Mouse (Mus musculus) telencephalon, adult 2 months (tissue): ENCODE data around the gene Ano1.

Experiments
- DNase-seq: peaks from one replicate; pipeline ENCODE4 v3.0.0-alpha.2; 2011; ENCODE audit warnings: low read depth, low spot score

Ano1 gene

GRCm38 (mm10) chr7:144585648-144586047, 166.1 kb downstream of the Ano1 start:
- no peak for DNase-seq

- peak; percentile 46 for DNase-seq
These were observed 168.2 kb downstream of the Ano1 start for GRCm38 (mm10) chr7:144583619-144584018.

GRCm38 (mm10) chr7:144582284-144582980, 169.3 kb downstream of the Ano1 start, which contains the start of gene Fadd:
Gene Fadd (minus strand): TSS chr7:144582463.
- peak; percentile 90 for DNase-seq

GRCm38 (mm10) chr7:144581559-144582283, 170.1 kb downstream of the Ano1 start:
- peak; percentile 39 for DNase-seq

- peak; percentile 44 for DNase-seq
These were observed 173.9 kb downstream of the Ano1 start for GRCm38 (mm10) chr7:144577876-144578275.

- no peak for DNase-seq
These were observed 179.5 kb downstream of the Ano1 start for GRCm38 (mm10) chr7:144572234-144572633.

- DNase-seq: no peak
These were observed 180.2 kb downstream of the Ano1 start for GRCm38 (mm10) chr7:144571598-144571997.

- no peak for DNase-seq
These were observed 182.3 kb downstream of the Ano1 start for GRCm38 (mm10) chr7:144569428-144569827.

GRCm38 (mm10) chr7:144568091-144568490, 183.7 kb downstream of the Ano1 start:
- no peak for DNase-seq

GRCm38 (mm10) chr7:144566921-144567682, 184.7 kb downstream of the Ano1 start:
- DNase-seq: no peak

- DNase-seq: no peak
These were observed 188.2 kb downstream of the Ano1 start for GRCm38 (mm10) chr7:144563456-144564155.

- no peak for DNase-seq
These were observed 189.8 kb downstream of the Ano1 start for GRCm38 (mm10) chr7:144562016-144562415.

GRCm38 (mm10) chr7:144560594-144560993, 191.2 kb downstream of the Ano1 start:
- DNase-seq: no peak

- no peak for DNase-seq
These were observed 193.2 kb downstream of the Ano1 start for GRCm38 (mm10) chr7:144558552-144558951.

- DNase-seq: no peak
These were observed 197.7 kb downstream of the Ano1 start for GRCm38 (mm10) chr7:144554123-144554472.

- DNase-seq: peak; percentile 85
These were observed 198.3 kb downstream of the Ano1 start, which contains the start of gene Ppfia1 for GRCm38 (mm10) chr7:144553237-144554122. Gene Ppfia1 (minus strand): TSS chr7:144553729.

GRCm38 (mm10) chr7:144552274-144552673, 199.5 kb downstream of the Ano1 start:
- DNase-seq: no peak

- DNase-seq: no peak
These were observed 201.0 kb downstream of the Ano1 start for GRCm38 (mm10) chr7:144550811-144551210.

GRCm38 (mm10) chr7:144549904-144550566, 201.7 kb downstream of the Ano1 start:
- DNase-seq: no peak

- DNase-seq: no peak
These were observed 206.5 kb downstream of the Ano1 start for GRCm38 (mm10) chr7:144545231-144545630.
